Mouse (Mus musculus) myocyte (in vitro differentiated cells): Measurements from ENCODE around the gene Cd5.

ENCODE experiments used
- MYOD1 ChIP-seq, 3 experiments: IDR thresholded peaks; one replicate each; pipeline ENCODE4 v1.6.1; 2011; ENCODE audit warnings: control low read depth in 2 of 3, low read depth in 2 of 3, mild to moderate bottlenecking in 2 of 3, moderate library complexity in 1 of 3; ENCODE audit not compliant: insufficient read length in 2 of 3, control insufficient read depth in 1 of 3
- POLR2A ChIP-seq: IDR thresholded peaks from one replicate; pipeline ENCODE4 v1.6.1; 2011; ENCODE audit warnings: low read depth, mild to moderate bottlenecking, control low read depth, moderate library complexity; ENCODE audit not compliant: insufficient read length
- POLR2AphosphoS2 ChIP-seq: IDR thresholded peaks from one replicate; pipeline ENCODE4 v1.6.1; 2011; ENCODE audit warnings: low read depth, control low read depth; ENCODE audit not compliant: insufficient read length

GRCm38 (mm10) chr19:10688537-10689352, 50.1 kb downstream of the Cd5 start, which contains the start of gene Vps37c:
- peak; percentile 64 for TF ChIP-seq POLR2AphosphoS2
- peak in 1 of 3 experiments; percentile 26 for TF ChIP-seq MYOD1 (IDR thresholded peaks at IDR 0.05; ENCODE audit: control insufficient read depth in 1 of 3, insufficient read length in 2 of 3, low read depth in 2 of 3)
- TF ChIP-seq POLR2A, result peak; percentile 79
